Mouse (Mus musculus) mature B cell (primary cell): ENCODE measurements at regions not wholly inside any gene's neighbourhood (a gene's known extent, or its start where the extent isn't known, plus 50 kb on each side); places are given as distances from the start of the nearest gene placed in this dataset.
"Not testable (repeated sequence)": the region's sequence is repeated elsewhere in the genome, so short reads cannot be mapped to it uniquely, and the experiment has no call there.

Experiments
- in situ Hi-C: fragments of 300-500 bp; cut with MboI; formaldehyde crosslinking; loops from 2 replicates; pipeline ENCODE4 v1.14.3; 2019

- in situ Hi-C loops: no loop called here
These were observed 268.0 kb downstream of the Diras2 start for GRCm38 (mm10) chr13:52262949-52263550.

GRCm38 (mm10) chr13:52268279-52268678 is 262.8 kb downstream of the Diras2 start:
- in situ Hi-C loops: no loop called here

GRCm38 (mm10) chr13:52273502-52274246 is 257.4 kb downstream of the Diras2 start:
- in situ Hi-C loops: loop anchor here (10.0 kb wide), 2 partner anchors 261 to 351 kb away; partner anchors contain the start of gene Diras2

- in situ Hi-C loops: loop anchor here (10.0 kb wide), 2 partner anchors 260 to 350 kb away; partner anchors contain the start of gene Diras2
These were observed 255.9 kb downstream of the Diras2 start for GRCm38 (mm10) chr13:52275196-52275595.

- in situ Hi-C loops: loop anchor here (10.0 kb wide), 2 partner anchors 259 to 349 kb away; partner anchors contain the start of gene Diras2
These were observed 255.4 kb downstream of the Diras2 start for GRCm38 (mm10) chr13:52275675-52276074.

- in situ Hi-C loops: loop anchor here (10.0 kb wide), 2 partner anchors 258 to 348 kb away; partner anchors contain the start of gene Diras2
These were observed 253.9 kb downstream of the Diras2 start for GRCm38 (mm10) chr13:52277195-52277594.

- in situ Hi-C loops: loop anchor here (10.0 kb wide), 2 partner anchors 256 to 346 kb away; partner anchors contain the start of gene Diras2
These were observed 252.2 kb downstream of the Diras2 start for GRCm38 (mm10) chr13:52278831-52279230.

GRCm38 (mm10) chr13:52279281-52279969 is 251.7 kb downstream of the Diras2 start:
- in situ Hi-C loops: loop anchor here (10.0 kb wide), 2 partner anchors 255 to 345 kb away; partner anchors contain the start of gene Diras2

GRCm38 (mm10) chr13:52279970-52280348 is 251.1 kb downstream of the Diras2 start:
- in situ Hi-C loops: loop anchor here (10.0 kb wide), 2 partner anchors 255 to 345 kb away; partner anchors contain the start of gene Diras2

GRCm38 (mm10) chr13:52281271-52281670 is 249.8 kb downstream of the Diras2 start:
- in situ Hi-C loops: no loop called here

GRCm38 (mm10) chr13:52282500-52282899 is 248.6 kb downstream of the Diras2 start:
- in situ Hi-C loops: no loop called here

- in situ Hi-C loops: no loop called here
These were observed 247.6 kb downstream of the Diras2 start for GRCm38 (mm10) chr13:52283456-52283855.

GRCm38 (mm10) chr13:52284026-52284801 is 246.9 kb downstream of the Diras2 start:
- in situ Hi-C loops: no loop called here

GRCm38 (mm10) chr13:52288400-52288799 is 242.7 kb downstream of the Diras2 start:
- in situ Hi-C loops: no loop called here

GRCm38 (mm10) chr13:52295847-52296246 is 235.2 kb downstream of the Diras2 start:
- in situ Hi-C loops: no loop called here

- in situ Hi-C loops: no loop called here
These were observed 234.4 kb downstream of the Diras2 start for GRCm38 (mm10) chr13:52296541-52297276.

- in situ Hi-C loops: no loop called here
These were observed 233.8 kb downstream of the Diras2 start for GRCm38 (mm10) chr13:52297277-52297623.

GRCm38 (mm10) chr13:52298362-52298761 is 232.7 kb downstream of the Diras2 start:
- in situ Hi-C loops: no loop called here

GRCm38 (mm10) chr13:52305328-52305727 is 225.8 kb downstream of the Diras2 start:
- in situ Hi-C loops: not testable (repeated sequence)

GRCm38 (mm10) chr13:52306783-52307440 is 224.2 kb downstream of the Diras2 start:
- in situ Hi-C loops: no loop called here
